Mouse (Mus musculus) limb, embryonic 10.5 days (tissue): Measurements from ENCODE around the gene Wnt5b. TPM values are rescaled to one million over a fixed set of nuclear protein-coding genes. Genes with fewer than 3 reads are reported as not detected.

ENCODE experiments used
- DNase-seq: peaks from one replicate; pipeline ENCODE4 v3.0.0-alpha.2; 2017; ENCODE audit warnings: low spot score
- H3K27ac ChIP-seq: fragments of 300-500 bp; sonication (generic); 2 replicates; pipeline ENCODE4 v1.5.1; 2016; ENCODE audit warnings: mild to moderate bottlenecking
- H3K27me3 ChIP-seq: fragments of 300-500 bp; sonication (generic); 2 replicates; pipeline ENCODE4 v1.6.1; 2016; ENCODE audit warnings: low read depth, mild to moderate bottlenecking; ENCODE audit not compliant: poor library complexity, severe bottlenecking
- H3K36me3 ChIP-seq: fragments of 300-500 bp; sonication (generic); 2 replicates; pipeline ENCODE4 v1.6.1; 2016; ENCODE audit warnings: mild to moderate bottlenecking, moderate library complexity
- H3K4me1 ChIP-seq: fragments of 300-500 bp; sonication (generic); 2 replicates; pipeline ENCODE4 v1.6.1; 2016
- H3K4me3 ChIP-seq: fragments of 300-500 bp; sonication (generic); 2 replicates; pipeline ENCODE4 v1.5.1; 2016; ENCODE audit warnings: mild to moderate bottlenecking, moderate library complexity
- H3K9me3 ChIP-seq: fragments of 300-500 bp; sonication (generic); replicated peaks from 2 replicates; pipeline ENCODE4 v1.6.1; 2016; ENCODE audit warnings: mild to moderate bottlenecking
- WGBS: fragments of 180-500 bp; shearing (Covaris S2); methylation state at CpG from one replicate; pipeline ENCODE4 v1.1.7; 2016; 5-methylcytosine and 5-hydroxymethylcytosine counted together
- polyA plus RNA-seq: library from polyadenylated mRNA; unstranded; fragments of >200 nt; fragmentation: Nextera tagmentation; extraction: Ambion mirVana; gene quantifications from 2 replicates; pipeline ENCODE4 v1.2.1, GENCODE M21; 2016

Wnt5b gene
- polyA plus RNA-seq: 17.6 and 18.5 TPM in 2 replicates

DNA sequence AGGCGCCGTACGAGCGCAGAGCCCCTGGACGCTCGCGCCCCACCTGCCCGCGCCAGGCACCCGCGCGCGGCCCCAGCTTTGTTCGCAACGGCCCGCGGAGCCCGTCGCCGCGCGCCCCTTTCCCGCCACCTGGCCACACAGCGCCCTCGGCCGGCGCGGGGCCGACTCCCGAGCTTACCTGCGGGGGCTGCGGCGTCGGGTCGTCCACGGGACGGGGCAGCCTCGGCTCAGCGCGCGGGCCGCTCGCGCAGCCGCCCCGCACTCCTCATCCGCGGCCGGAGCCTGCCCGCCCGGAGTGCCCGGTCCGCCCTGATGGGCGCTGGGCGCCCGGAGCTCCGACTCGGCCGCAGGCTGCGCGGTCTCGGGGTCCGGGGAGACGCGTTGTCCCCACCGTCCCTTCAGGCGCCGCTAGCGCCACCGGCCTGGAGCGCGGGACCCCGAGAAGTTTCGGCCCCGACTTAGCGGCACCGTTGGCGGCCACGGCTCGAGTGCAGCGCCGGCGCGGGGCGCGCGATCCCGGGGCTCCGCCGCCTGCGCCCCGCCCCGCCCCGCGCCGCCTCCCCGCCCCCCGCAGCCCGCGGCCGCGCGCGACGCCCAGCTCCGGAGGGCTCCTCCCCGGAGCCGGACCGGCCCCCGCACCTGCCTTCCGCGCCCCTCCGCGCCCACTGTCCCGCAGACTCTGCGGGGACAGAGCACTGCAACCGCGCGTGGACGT is at the start of gene Wnt5b:
Gene Wnt5b (minus strand): TSS at position 545 of the 715 bp plus-strand sequence.
- peak within 1 kb of the TSS; percentile 98 for H3K27ac ChIP-seq
- H3K9me3 ChIP-seq: 0 out of 2 replicates have a peak, but pooled peaks cover 2% of the 10 kb centered on the region
- H3K4me1 ChIP-seq: peaks cover 49% of the 10 kb centered on the region
- DNase-seq: peak; percentile 73
- peaks cover 5% of the 10 kb centered on the region; the same call in 1 of the 2 replicates for H3K36me3 ChIP-seq
- 1% methylated on average over 110 of the region's 120 CpGs for WGBS
- H3K4me3 ChIP-seq: peak within 1 kb of the TSS; percentile 91
- H3K27me3 ChIP-seq: peaks cover 30% of the 10 kb centered on the region

- Histone ChIP-seq H3K27me3 (no peaks in the 10 kb centered on the region), H3K9me3 (no peaks in the 10 kb centered on the region), H3K36me3 (0 out of 2 replicates have a peak, but pooled peaks cover 3% of the 10 kb centered on the region), H3K27ac (no peak overlapping the region), H3K4me1 (peaks cover 6% of the 10 kb centered on the region), H3K4me3 (no peak overlapping the region)
- no peak for DNase-seq
- 94% methylated on average over 2 of the region's 2 CpGs for WGBS
Observed at GRCm38 (mm10) chr6:119590872-119591271, 46.7 kb upstream of the Wnt5b start.

DNA sequence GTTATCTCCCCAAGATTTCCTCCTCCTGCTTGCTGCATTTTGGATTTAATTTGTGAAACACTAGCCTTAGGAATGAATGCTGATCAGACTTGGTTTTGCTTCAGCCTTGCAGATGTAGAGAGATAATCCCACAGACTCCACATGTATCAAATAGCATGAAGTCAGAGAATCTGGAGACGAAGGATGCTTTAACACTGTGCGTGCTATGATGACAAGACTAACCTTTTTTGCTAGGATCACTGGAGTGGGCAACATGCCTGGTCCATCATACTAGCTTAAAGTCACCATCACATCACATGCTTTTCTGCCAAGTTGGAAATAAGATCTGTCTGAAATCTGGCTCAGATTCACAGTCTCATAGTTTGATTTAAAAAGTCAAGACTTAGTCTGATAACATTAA is 43.8 kb upstream of the Wnt5b start:
- peaks cover 31% of the 10 kb centered on the region for H3K4me1 ChIP-seq
- WGBS: 95% methylated on average over 2 of the region's 2 CpGs
- H3K27ac ChIP-seq: no peak overlapping the region
- H3K4me3 ChIP-seq: no peak overlapping the region
- H3K36me3 ChIP-seq: no peaks in the 10 kb centered on the region
- DNase-seq: no peak
- no peaks in the 10 kb centered on the region for H3K9me3 ChIP-seq
- no peaks in the 10 kb centered on the region for H3K27me3 ChIP-seq

DNA sequence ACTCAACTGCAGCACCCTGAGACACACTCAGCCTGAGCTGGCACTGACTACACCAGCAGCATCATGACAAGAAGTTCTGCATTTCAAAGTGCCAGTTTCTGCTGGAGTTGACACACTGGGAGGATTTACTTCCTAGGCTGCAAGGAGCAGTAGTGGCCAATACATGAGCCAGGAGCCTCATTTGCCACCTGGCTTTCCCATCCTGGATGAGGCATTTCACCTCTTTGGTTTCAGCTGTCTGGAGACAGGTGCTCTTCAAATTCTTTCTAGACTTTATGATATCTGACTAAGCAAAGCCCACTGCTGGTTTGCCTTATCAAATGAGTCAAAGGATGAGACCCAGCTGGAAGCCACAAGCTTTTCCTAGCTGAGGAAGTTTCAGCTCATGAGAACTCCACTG is 43.3 kb upstream of the Wnt5b start:
- Histone ChIP-seq H3K27ac (no peak overlapping the region), H3K4me1 (peaks cover 31% of the 10 kb centered on the region), H3K27me3 (no peaks in the 10 kb centered on the region), H3K36me3 (no peaks in the 10 kb centered on the region), H3K9me3 (no peaks in the 10 kb centered on the region), H3K4me3 (no peak overlapping the region)
- DNase-seq: no peak

GRCm38 (mm10) chr6:119585652-119586375 is 41.7 kb upstream of the Wnt5b start:
- Histone ChIP-seq H3K4me1 (peaks cover 36% of the 10 kb centered on the region), H3K27ac (peak overlapping the region; percentile 46; the same call in 1 of the 2 replicates), H3K36me3 (no peaks in the 10 kb centered on the region), H3K4me3 (no peak overlapping the region), H3K9me3 (no peaks in the 10 kb centered on the region), H3K27me3 (no peaks in the 10 kb centered on the region)
- 79% methylated on average over 5 of the region's 5 CpGs for WGBS
- no peak for DNase-seq

- peaks cover 47% of the 10 kb centered on the region for H3K4me1 ChIP-seq
- no peak for DNase-seq
- WGBS: 30% methylated on average over 1 of the region's 1 CpGs
- no peaks in the 10 kb centered on the region for H3K36me3 ChIP-seq
- no peaks in the 10 kb centered on the region for H3K27me3 ChIP-seq
- H3K27ac ChIP-seq: 0 out of 2 replicates have a peak overlapping the region, but pooled peaks have one; percentile 21
- H3K9me3 ChIP-seq: no peaks in the 10 kb centered on the region
- no peak overlapping the region for H3K4me3 ChIP-seq
Observed at GRCm38 (mm10) chr6:119584061-119584460, 39.9 kb upstream of the Wnt5b start.

- Histone ChIP-seq H3K36me3 (no peaks in the 10 kb centered on the region), H3K27me3 (no peaks in the 10 kb centered on the region), H3K9me3 (no peaks in the 10 kb centered on the region), H3K27ac (no peak overlapping the region), H3K4me1 (peaks cover 56% of the 10 kb centered on the region), H3K4me3 (no peak overlapping the region)
- DNase-seq: no peak
- 91% methylated on average over 5 of the region's 5 CpGs for WGBS
Observed at GRCm38 (mm10) chr6:119583165-119583564, 39.0 kb upstream of the Wnt5b start.

- no peak for DNase-seq
- Histone ChIP-seq H3K9me3 (no peaks in the 10 kb centered on the region), H3K36me3 (peaks cover 35% of the 10 kb centered on the region), H3K27me3 (no peaks in the 10 kb centered on the region), H3K4me1 (peaks cover 28% of the 10 kb centered on the region), H3K27ac (no peak overlapping the region), H3K4me3 (no peak overlapping the region)
- WGBS: 90% methylated on average over 4 of the region's 4 CpGs
Observed at GRCm38 (mm10) chr6:119576706-119577105, 32.6 kb upstream of the Wnt5b start.

GRCm38 (mm10) chr6:119575331-119575730 is 31.2 kb upstream of the Wnt5b start:
- DNase-seq: no peak
- Histone ChIP-seq H3K9me3 (no peaks in the 10 kb centered on the region), H3K27ac (no peak overlapping the region), H3K36me3 (peaks cover 35% of the 10 kb centered on the region), H3K4me3 (no peak overlapping the region), H3K4me1 (peaks cover 28% of the 10 kb centered on the region), H3K27me3 (no peaks in the 10 kb centered on the region)
- 95% methylated on average over 12 of the region's 12 CpGs for WGBS

- Histone ChIP-seq H3K4me3 (no peak overlapping the region), H3K36me3 (peaks cover 35% of the 10 kb centered on the region), H3K27me3 (no peaks in the 10 kb centered on the region), H3K4me1 (peaks cover 20% of the 10 kb centered on the region), H3K9me3 (no peaks in the 10 kb centered on the region), H3K27ac (no peak overlapping the region)
- no peak for DNase-seq
- WGBS: 83% methylated on average over 7 of the region's 7 CpGs
Observed at GRCm38 (mm10) chr6:119572296-119572695, 28.1 kb upstream of the Wnt5b start.

DNA sequence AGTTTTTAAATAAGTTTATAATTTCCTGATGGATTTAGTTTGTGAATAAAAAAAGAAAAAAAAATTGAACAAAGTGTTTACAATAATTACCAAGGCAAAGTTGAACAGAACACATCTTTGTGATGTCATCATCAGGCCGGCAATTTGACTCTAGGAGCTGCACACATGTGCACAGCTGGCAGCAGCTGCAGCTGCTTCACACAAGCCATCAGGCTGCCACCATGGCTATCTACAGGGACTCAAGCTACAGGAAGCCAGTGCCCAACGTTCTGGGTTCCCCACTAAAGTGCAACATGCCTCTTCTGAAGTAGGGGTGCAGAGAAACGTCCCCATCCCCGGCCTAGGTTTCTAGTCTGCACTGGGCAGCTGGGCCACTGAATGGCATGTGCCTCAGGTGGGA is 26.6 kb upstream of the Wnt5b start:
- DNase-seq: no peak
- Histone ChIP-seq H3K36me3 (peaks cover 35% of the 10 kb centered on the region), H3K27ac (no peak overlapping the region), H3K4me3 (no peak overlapping the region), H3K9me3 (no peaks in the 10 kb centered on the region), H3K4me1 (peaks cover 28% of the 10 kb centered on the region), H3K27me3 (no peaks in the 10 kb centered on the region)
- WGBS: 79% methylated on average over 4 of the region's 4 CpGs

- peaks cover 13% of the 10 kb centered on the region for H3K36me3 ChIP-seq
- H3K27me3 ChIP-seq: no peaks in the 10 kb centered on the region
- no peaks in the 10 kb centered on the region for H3K9me3 ChIP-seq
- H3K4me1 ChIP-seq: peaks cover 30% of the 10 kb centered on the region; the same call in 1 of the 2 replicates
- no peak for DNase-seq
- H3K4me3 ChIP-seq: no peak overlapping the region
- WGBS: 77% methylated on average over 2 of the region's 2 CpGs
- no peak overlapping the region for H3K27ac ChIP-seq
Observed at GRCm38 (mm10) chr6:119568339-119568738, 24.2 kb upstream of the Wnt5b start.
